Mouse (Mus musculus) kidney, adult 11 months (tissue): ENCODE measurements around the gene Sumo1.
A peak's percentile ranks its signal among the peaks of the same experiment; 100 is the strongest.
"Not testable (repeated sequence)": the region's sequence is repeated elsewhere in the genome, so short reads cannot be mapped to it uniquely, and the experiment has no call there.

Experiments used
- DNase-seq: peaks from one replicate; pipeline ENCODE4 v3.0.0; 2022

The Sumo1 gene

GRCm38 (mm10) chr1:59633056-59633455 lies 37.6 kb downstream of the Sumo1 start:
- no peak for DNase-seq

GRCm38 (mm10) chr1:59631986-59632659 lies 38.5 kb downstream of the Sumo1 start:
- no peak for DNase-seq

- DNase-seq, result not testable (repeated sequence)
These were observed 40.3 kb downstream of the Sumo1 start for GRCm38 (mm10) chr1:59630356-59630755.

- no peak for DNase-seq
These were observed 41.4 kb downstream of the Sumo1 start for GRCm38 (mm10) chr1:59629194-59629593.

GRCm38 (mm10) chr1:59625410-59625809 lies 45.2 kb downstream of the Sumo1 start:
- DNase-seq, result peak; percentile 23

GRCm38 (mm10) chr1:59623325-59624017 lies 47.2 kb downstream of the Sumo1 start:
- DNase-seq, result peak; percentile 16

GRCm38 (mm10) chr1:59619201-59619600 lies 51.4 kb downstream of the Sumo1 start:
- DNase-seq, result no peak

- DNase-seq, result no peak
These were observed 55.6 kb downstream of the Sumo1 start for GRCm38 (mm10) chr1:59615021-59615420.

- peak; percentile 24 for DNase-seq
These were observed 56.8 kb downstream of the Sumo1 start for GRCm38 (mm10) chr1:59613795-59614194.

GRCm38 (mm10) chr1:59610929-59611328 lies 59.7 kb downstream of the Sumo1 start:
- DNase-seq, result no peak

- peak; percentile 61 for DNase-seq
These were observed 60.7 kb downstream of the Sumo1 start for GRCm38 (mm10) chr1:59609896-59610295.

- no peak for DNase-seq
These were observed 61.2 kb downstream of the Sumo1 start for GRCm38 (mm10) chr1:59609458-59609857.

- DNase-seq, result no peak
These were observed 61.7 kb downstream of the Sumo1 start for GRCm38 (mm10) chr1:59608920-59609319.

GRCm38 (mm10) chr1:59608125-59608762 lies 62.4 kb downstream of the Sumo1 start:
- no peak for DNase-seq

GRCm38 (mm10) chr1:59607071-59607470 lies 63.6 kb downstream of the Sumo1 start:
- DNase-seq, result no peak

- no peak for DNase-seq
These were observed 64.2 kb downstream of the Sumo1 start for GRCm38 (mm10) chr1:59606479-59606878.

GRCm38 (mm10) chr1:59603893-59604292 lies 66.7 kb downstream of the Sumo1 start:
- no peak for DNase-seq

GRCm38 (mm10) chr1:59603417-59603712 lies 67.3 kb downstream of the Sumo1 start:
- DNase-seq, result no peak

GRCm38 (mm10) chr1:59602531-59603416 lies 67.9 kb downstream of the Sumo1 start:
- no peak for DNase-seq

GRCm38 (mm10) chr1:59595609-59596008 lies 75.0 kb downstream of the Sumo1 start:
- no peak for DNase-seq

GRCm38 (mm10) chr1:59594586-59595266 lies 75.9 kb downstream of the Sumo1 start:
- DNase-seq, result no peak

- DNase-seq, result no peak
These were observed 77.0 kb downstream of the Sumo1 start for GRCm38 (mm10) chr1:59593622-59594035.

GRCm38 (mm10) chr1:59592876-59593275 lies 77.8 kb downstream of the Sumo1 start:
- no peak for DNase-seq
